Mouse (Mus musculus) forebrain, embryonic 10.5 days (tissue): ENCODE results near the gene Slc25a13. TPM values are rescaled to one million over a fixed set of nuclear protein-coding genes. Genes with fewer than 3 reads are reported as not detected.

Experiments
- DNase-seq: peaks from one replicate; pipeline ENCODE4 v3.0.0-alpha.2; 2017; ENCODE audit warnings: low spot score; ENCODE audit errors: extremely low spot score
- H3K27ac ChIP-seq: fragments of 300-500 bp; sonication (generic); 2 replicates; pipeline ENCODE4 v1.5.1; 2016; ENCODE audit warnings: mild to moderate bottlenecking
- H3K27me3 ChIP-seq: fragments of 300-500 bp; sonication (generic); 2 replicates; pipeline ENCODE4 v1.6.1; 2016; ENCODE audit warnings: mild to moderate bottlenecking; ENCODE audit not compliant: poor library complexity, severe bottlenecking
- H3K36me3 ChIP-seq: fragments of 300-500 bp; sonication (generic); replicated peaks from 2 replicates; pipeline ENCODE4 v1.6.1; 2016; ENCODE audit warnings: mild to moderate bottlenecking, moderate library complexity
- H3K4me1 ChIP-seq: fragments of 300-500 bp; sonication (generic); 2 replicates; pipeline ENCODE4 v1.6.1; 2016
- H3K4me3 ChIP-seq: fragments of 300-500 bp; sonication (generic); 2 replicates; pipeline ENCODE4 v1.5.1; 2016; ENCODE audit warnings: mild to moderate bottlenecking, moderate library complexity
- H3K9me3 ChIP-seq: fragments of 300-500 bp; sonication (generic); 2 replicates; pipeline ENCODE4 v1.6.1; 2016; ENCODE audit warnings: mild to moderate bottlenecking, moderate library complexity
- WGBS: fragments of 180-500 bp; shearing (Covaris S2); methylation state at CpG from one replicate; pipeline ENCODE4 v1.1.7; 2016; 5-methylcytosine and 5-hydroxymethylcytosine counted together
- polyA plus RNA-seq: library from polyadenylated mRNA; unstranded; fragments of >200 nt; fragmentation: Nextera tagmentation; extraction: Ambion mirVana; gene quantifications from 2 replicates; pipeline ENCODE4 v1.2.1, GENCODE M21; 2016

Slc25a13 gene
- polyA plus RNA-seq, 1 experiment from 2014 or later = 54.3 TPM

- DNase-seq = no peak
- no peak overlapping the region for H3K27ac ChIP-seq
- H3K27me3 ChIP-seq = no peaks in the 10 kb centered on the region; the same call in 1 of the 2 replicates
- no peaks in the 10 kb centered on the region for H3K9me3 ChIP-seq
- H3K4me3 ChIP-seq = no peak overlapping the region
- H3K36me3 ChIP-seq = no peaks in the 10 kb centered on the region
- H3K4me1 ChIP-seq = peaks cover 13% of the 10 kb centered on the region
- WGBS = 64% methylated on average over 25 of the region's 25 CpGs
Measured at GRCm38 (mm10) chr6:5991817-5992755, 224.9 kb downstream of the Slc25a13 start.

GRCm38 (mm10) chr6:5991243-5991642, 225.7 kb downstream of the Slc25a13 start:
- no peak overlapping the region for H3K27ac ChIP-seq
- DNase-seq = no peak

More at GRCm38 (mm10) chr6:5991243-5991642, 225.7 kb downstream of the Slc25a13 start:
- WGBS = 81% methylated on average over 6 of the region's 6 CpGs
- Histone ChIP-seq H3K4me3 (no peak overlapping the region), H3K36me3 (no peaks in the 10 kb centered on the region), H3K27me3 (no peaks in the 10 kb centered on the region; the same call in 1 of the 2 replicates), H3K9me3 (no peaks in the 10 kb centered on the region), H3K4me1 (peaks cover 13% of the 10 kb centered on the region)
